Mouse (Mus musculus): ENCODE results near the gene D16Ertd472e.

The D16Ertd472e gene

GRCm38 (mm10) chr16:78576478-78577084, at the start of gene D16Ertd472e:
Gene D16Ertd472e, minus strand, starts transcription at chr16:78576708.
- in situ Hi-C loops (cut with MboI, MseI): loop anchor here (5.0 to 10.0 kb wide), 4 partner anchors 34 to 1812 kb away; partner anchors contain the start of gene Btg3

- in situ Hi-C loops (cut with MboI, MseI): no loop called here
These were observed 46.2 kb upstream of the D16Ertd472e start for GRCm38 (mm10) chr16:78622755-78623154.

GRCm38 (mm10) chr16:78619386-78619785, 42.9 kb upstream of the D16Ertd472e start:
- in situ Hi-C loops (cut with MboI, MseI): no loop called here

- in situ Hi-C loops (cut with MboI, MseI): no loop called here
These were observed 41.4 kb upstream of the D16Ertd472e start for GRCm38 (mm10) chr16:78617757-78618532.

GRCm38 (mm10) chr16:78606202-78606601, 29.7 kb upstream of the D16Ertd472e start:
- in situ Hi-C loops (cut with MboI, MseI): no loop called here

GRCm38 (mm10) chr16:78598919-78599318, 22.4 kb upstream of the D16Ertd472e start:
- in situ Hi-C loops (cut with MboI, MseI): no loop called here

GRCm38 (mm10) chr16:78596381-78596780, 19.9 kb upstream of the D16Ertd472e start:
- in situ Hi-C loops (cut with MboI, MseI): no loop called here

- in situ Hi-C loops (cut with MboI, MseI): no loop called here
These were observed 19.3 kb upstream of the D16Ertd472e start for GRCm38 (mm10) chr16:78595821-78596220.

GRCm38 (mm10) chr16:78594154-78594553, 17.6 kb upstream of the D16Ertd472e start:
- in situ Hi-C loops (cut with MboI, MseI): no loop called here

GRCm38 (mm10) chr16:78591130-78591529, 14.6 kb upstream of the D16Ertd472e start:
- in situ Hi-C loops (cut with MboI, MseI): no loop called here

GRCm38 (mm10) chr16:78588821-78589220, 12.3 kb upstream of the D16Ertd472e start:
- in situ Hi-C loops (cut with MboI, MseI): no loop called here

- in situ Hi-C loops (cut with MboI, MseI): no loop called here
These were observed 10.1 kb upstream of the D16Ertd472e start for GRCm38 (mm10) chr16:78586621-78587020.

- in situ Hi-C loops (cut with MboI, MseI): no loop called here
These were observed 9.3 kb upstream of the D16Ertd472e start for GRCm38 (mm10) chr16:78585664-78586397.

- in situ Hi-C loops (cut with MboI, MseI): no loop called here
These were observed 8.7 kb upstream of the D16Ertd472e start for GRCm38 (mm10) chr16:78585163-78585562.

GRCm38 (mm10) chr16:78583968-78584367, 7.5 kb upstream of the D16Ertd472e start:
- in situ Hi-C loops (cut with MboI, MseI): no loop called here

GRCm38 (mm10) chr16:78580387-78580786, 3.9 kb upstream of the D16Ertd472e start:
- in situ Hi-C loops (cut with MboI, MseI): no loop called here

- in situ Hi-C loops (cut with MboI, MseI): loop anchor here (5.0 to 10.0 kb wide), 4 partner anchors 37 to 1815 kb away; partner anchors contain the start of gene Btg3
These were observed 2.9 kb upstream of the D16Ertd472e start for GRCm38 (mm10) chr16:78579386-78579785.

- in situ Hi-C loops (cut with MboI, MseI): loop anchor here (5.0 to 10.0 kb wide), 4 partner anchors 35 to 1812 kb away; partner anchors contain the start of gene Btg3
These were observed 670 bp upstream of the D16Ertd472e start for GRCm38 (mm10) chr16:78577085-78577671.

GRCm38 (mm10) chr16:78575852-78576477, 543 bp downstream of the D16Ertd472e start:
- in situ Hi-C loops (cut with MboI, MseI): loop anchor here (5.0 to 10.0 kb wide), 4 partner anchors 34 to 1811 kb away; partner anchors contain the start of gene Btg3

GRCm38 (mm10) chr16:78575190-78575851, 1.2 kb downstream of the D16Ertd472e start:
- in situ Hi-C loops (cut with MboI, MseI): loop anchor here (5.0 to 10.0 kb wide), 4 partner anchors 33 to 1811 kb away; partner anchors contain the start of gene Btg3

All from regulatory T cell (primary cell).